Mouse (Mus musculus): ENCODE data around the gene Napsa.

- no peak for TF ChIP-seq CTCF (IDR thresholded peaks at IDR 0.05; ENCODE audit: low read depth)
- no peak for TF ChIP-seq EP300 (optimal IDR thresholded peaks at IDR 0.05)
Observed at GRCm38 (mm10) chr7:44529518-44529917, 42.7 kb upstream of the Napsa start.

Data from stomach, postnatal 0 days (tissue).